Mouse (Mus musculus): ENCODE results near the gene Reg1.

- no peak for TF ChIP-seq CTCF (IDR thresholded peaks at IDR 0.05; ENCODE audit: insufficient read depth, low read depth, low read length)
- no peak for TF ChIP-seq POLR2A (IDR thresholded peaks at IDR 0.05; ENCODE audit: insufficient read depth, low read depth, low read length)
Observed at GRCm38 (mm10) chr6:78452804-78453203, 30.3 kb downstream of the Reg1 start.
